Mouse (Mus musculus): Measurements from ENCODE around the gene Haghl.
"Not testable (repeated sequence)": the region's sequence is repeated elsewhere in the genome, so short reads cannot be mapped to it uniquely, and the experiment has no call there.

Gene Haghl

DNA sequence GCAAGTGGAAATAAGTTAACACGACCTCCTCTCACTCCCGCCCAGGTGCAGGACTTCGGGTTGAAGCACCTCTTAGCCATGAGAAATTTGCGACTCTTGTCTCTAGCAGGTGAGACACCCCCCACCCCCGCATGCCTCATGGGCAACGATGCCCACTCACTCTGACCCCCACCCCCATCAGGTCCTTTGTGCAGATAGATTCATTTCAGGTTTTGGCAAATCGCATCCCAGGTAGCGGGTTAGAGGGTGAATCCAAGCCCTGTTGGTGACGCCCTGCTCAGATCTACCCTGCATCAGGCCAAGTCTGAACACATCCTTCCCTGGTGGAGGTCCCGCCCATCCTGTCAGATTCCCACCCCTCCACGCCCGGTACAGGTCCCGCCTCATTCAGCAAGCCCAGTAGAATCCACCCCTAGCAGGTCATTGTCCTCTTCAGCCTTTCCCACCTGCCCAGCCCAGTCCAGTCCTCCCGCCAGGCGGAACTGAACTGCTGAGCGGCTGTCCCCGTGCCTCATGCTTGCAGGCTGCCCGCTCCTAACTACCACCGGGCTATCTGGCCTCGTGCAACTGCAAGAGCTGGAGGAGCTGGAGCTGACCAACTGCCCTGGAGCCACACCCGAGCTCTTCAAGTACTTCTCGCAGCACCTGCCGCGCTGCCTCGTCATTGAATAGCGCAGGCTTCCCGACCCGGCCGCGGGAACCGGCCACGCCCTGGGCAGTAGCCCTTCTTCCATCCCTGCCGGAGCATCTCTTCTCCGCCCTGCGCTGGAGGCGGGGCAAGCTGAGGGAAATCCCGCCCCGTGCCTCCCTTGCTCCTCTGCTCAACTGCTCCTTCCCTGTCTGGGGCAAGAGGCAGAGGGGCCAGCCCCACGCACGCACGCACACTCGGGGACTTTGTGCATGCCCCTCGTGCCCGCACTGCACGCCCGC lies 33.6 kb upstream of the Haghl start:
- no peak for DNase-seq (ENCODE audit: low spot score in 2 of 2)

- DNase-seq (ENCODE audit: low spot score in 2 of 2): no peak
Measured at GRCm38 (mm10) chr17:25817662-25818061, 32.2 kb upstream of the Haghl start.

GRCm38 (mm10) chr17:25813471-25813870 lies 28.0 kb upstream of the Haghl start:
- DNase-seq (ENCODE audit: low spot score in 2 of 2): peak; percentile 79 to 91

DNA sequence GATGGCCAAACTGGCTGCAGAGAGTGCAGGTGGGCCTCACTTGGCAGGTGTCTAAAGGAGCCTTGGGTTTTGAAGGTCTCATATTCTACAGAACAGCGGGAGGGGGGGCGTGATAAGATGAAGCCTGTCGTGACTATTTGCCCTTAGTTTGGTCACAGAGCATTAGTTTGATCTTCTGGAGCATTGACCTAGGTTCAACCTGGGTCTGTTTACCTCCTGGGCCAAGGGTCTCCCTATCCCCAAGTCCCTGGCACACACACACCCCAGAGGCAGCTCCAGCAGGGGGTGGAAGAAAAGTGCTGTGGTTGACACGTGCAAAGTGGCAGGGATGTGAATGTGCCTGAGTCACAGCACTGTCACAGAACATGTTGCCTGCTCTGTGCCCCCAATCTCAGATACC lies 25.4 kb upstream of the Haghl start:
- no peak for DNase-seq (ENCODE audit: low spot score in 2 of 2)

GRCm38 (mm10) chr17:25809606-25810340 lies 24.3 kb upstream of the Haghl start:
- DNase-seq (ENCODE audit: low spot score in 2 of 2): peak in 1 of 2 experiments; percentile 51

DNA sequence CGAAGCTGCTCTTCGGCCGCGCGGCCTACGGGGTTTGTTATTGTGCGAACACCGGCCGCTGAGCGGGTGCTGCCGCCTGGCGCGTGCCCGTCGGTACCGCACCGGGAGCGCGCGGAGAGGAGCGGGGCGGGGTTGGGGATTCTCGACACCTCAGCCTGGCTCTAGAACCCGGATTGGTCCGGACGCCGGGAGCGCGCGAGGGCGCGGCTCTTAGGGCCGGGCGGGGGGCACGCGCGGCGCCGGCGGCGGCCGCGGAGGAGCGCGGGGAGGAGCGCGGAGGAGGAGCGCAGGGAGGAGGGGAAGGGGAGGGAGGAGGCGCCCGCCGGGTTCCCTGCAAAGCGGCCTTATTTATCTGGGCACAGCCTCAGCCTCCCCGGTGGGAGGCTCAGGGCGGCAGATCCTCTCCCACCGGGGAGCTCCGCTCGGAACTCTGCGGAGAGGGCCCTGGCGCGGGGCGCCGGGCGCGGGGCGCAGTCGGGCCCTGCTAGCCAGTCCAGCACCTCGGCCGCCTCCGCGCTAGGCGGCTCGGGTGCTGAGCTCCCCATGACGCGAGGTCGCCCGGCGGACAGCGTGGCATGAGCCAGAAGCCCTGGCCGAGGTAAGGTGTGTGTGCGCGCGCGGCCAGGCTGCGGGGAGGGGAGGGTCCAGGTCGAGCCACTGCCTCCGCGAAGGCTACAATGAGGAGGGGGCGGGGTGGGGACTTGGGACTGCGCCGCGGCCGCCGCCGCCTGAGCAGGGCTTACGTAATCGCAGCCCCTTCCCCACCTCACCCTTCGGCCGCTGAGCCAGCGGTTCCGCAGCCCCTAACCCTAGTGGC lies 23.5 kb upstream of the Haghl start, which contains the start of gene Fbxl16:
Gene Fbxl16, plus strand, starts transcription at position 297 of the 817 bp plus-strand sequence.
- peak; percentile 84 to 90 for DNase-seq (ENCODE audit: low spot score in 2 of 2)

DNA sequence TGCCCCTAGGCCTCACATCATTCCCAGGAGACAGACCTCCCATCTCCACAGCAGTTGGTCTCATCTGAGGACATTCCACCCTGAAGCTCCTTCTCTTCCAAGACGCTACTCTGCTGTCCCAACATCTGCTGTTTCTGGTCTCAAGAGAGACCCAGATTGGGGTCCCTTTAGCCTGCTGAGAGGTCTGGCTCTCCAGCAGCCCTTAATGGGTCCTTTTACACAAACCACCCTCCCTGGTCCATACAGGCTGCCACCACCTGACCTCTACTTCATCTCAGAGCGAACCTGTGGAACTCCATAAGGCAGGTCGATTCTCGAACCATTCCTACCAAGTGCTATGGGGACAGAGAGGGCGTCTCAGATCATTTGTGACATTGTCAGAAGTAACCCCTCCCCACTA lies 22.6 kb upstream of the Haghl start:
- DNase-seq (ENCODE audit: low spot score in 2 of 2): no peak

GRCm38 (mm10) chr17:25807452-25807851 lies 22.0 kb upstream of the Haghl start:
- DNase-seq (ENCODE audit: low spot score in 2 of 2): not testable (repeated sequence)

GRCm38 (mm10) chr17:25806507-25806906 lies 21.0 kb upstream of the Haghl start:
- DNase-seq (ENCODE audit: low spot score in 2 of 2): no peak

DNA sequence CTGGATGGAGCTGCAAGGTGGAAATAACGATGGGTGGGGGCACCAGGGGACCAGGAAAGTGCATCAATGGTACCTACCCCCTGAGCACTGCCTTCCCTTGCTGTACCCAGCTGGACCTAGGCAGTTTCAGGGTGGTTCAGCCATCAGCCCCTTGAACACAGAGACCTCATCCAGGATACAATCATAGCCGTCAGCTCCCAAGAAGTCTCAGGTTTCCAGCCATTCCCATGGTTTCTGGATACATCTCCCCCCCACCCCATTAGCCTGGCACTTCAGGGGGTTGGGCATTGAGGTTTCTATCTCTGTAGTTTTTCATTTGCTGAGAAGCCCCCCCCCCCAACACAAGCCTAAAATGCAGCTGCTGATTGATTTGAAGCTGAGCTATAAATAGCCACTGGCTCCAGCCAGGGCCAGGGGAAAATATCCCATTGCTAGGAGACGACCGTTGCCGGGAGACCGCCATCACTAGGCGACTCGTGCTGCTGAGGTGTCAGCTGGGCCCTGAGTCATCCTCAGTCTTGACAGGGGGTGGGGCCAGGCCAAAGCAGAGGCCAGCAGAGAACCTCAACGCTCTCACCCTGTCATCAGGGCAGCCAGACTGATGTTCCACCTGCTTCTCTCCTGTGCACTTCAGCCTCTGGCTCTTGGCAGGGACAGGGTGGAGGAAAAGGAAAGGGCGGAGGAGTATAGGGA lies 17.5 kb upstream of the Haghl start:
- DNase-seq (ENCODE audit: low spot score in 2 of 2): peak; percentile 69 to 86

GRCm38 (mm10) chr17:25801029-25801428 lies 15.6 kb upstream of the Haghl start:
- peak in 1 of 2 experiments; percentile 81 for DNase-seq (ENCODE audit: low spot score in 2 of 2)

- peak in 1 of 2 experiments; percentile 68 for DNase-seq (ENCODE audit: low spot score in 2 of 2)
Measured at GRCm38 (mm10) chr17:25796951-25797369, 11.5 kb upstream of the Haghl start, which contains the start of gene Metrn. Gene Metrn (minus strand): TSS chr17:25797136.

GRCm38 (mm10) chr17:25796211-25796771 lies 10.8 kb upstream of the Haghl start:
- no peak for DNase-seq (ENCODE audit: low spot score in 2 of 2)

GRCm38 (mm10) chr17:25795609-25796092 lies 10.2 kb upstream of the Haghl start, which contains the start of gene AC134908.4:
Gene AC134908.4 (minus strand): TSS chr17:25795659.
- DNase-seq (ENCODE audit: low spot score in 2 of 2): peak; percentile 67 to 74

DNA sequence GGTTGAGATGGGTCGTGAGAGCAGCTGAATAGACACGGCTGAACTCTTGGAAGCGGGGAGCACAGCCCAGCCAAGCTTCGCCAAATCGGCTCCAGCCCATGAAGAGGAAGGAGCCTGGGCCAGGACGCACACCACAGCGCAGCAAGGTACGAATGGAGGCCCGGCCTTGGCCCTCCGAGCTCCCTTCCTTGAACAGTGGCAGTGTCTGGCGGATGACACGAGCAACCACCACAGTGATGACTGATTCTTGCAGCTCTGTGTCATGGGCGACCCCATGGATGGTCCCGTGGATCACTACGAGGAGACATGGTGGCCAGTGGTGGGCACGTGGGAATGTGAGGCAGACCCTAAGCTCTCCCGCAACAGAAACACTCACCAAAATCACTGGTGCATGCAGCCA lies 9.5 kb upstream of the Haghl start:
- no peak for DNase-seq (ENCODE audit: low spot score in 2 of 2)

GRCm38 (mm10) chr17:25794197-25794596 lies 8.7 kb upstream of the Haghl start:
- no peak for DNase-seq (ENCODE audit: low spot score in 2 of 2)

DNA sequence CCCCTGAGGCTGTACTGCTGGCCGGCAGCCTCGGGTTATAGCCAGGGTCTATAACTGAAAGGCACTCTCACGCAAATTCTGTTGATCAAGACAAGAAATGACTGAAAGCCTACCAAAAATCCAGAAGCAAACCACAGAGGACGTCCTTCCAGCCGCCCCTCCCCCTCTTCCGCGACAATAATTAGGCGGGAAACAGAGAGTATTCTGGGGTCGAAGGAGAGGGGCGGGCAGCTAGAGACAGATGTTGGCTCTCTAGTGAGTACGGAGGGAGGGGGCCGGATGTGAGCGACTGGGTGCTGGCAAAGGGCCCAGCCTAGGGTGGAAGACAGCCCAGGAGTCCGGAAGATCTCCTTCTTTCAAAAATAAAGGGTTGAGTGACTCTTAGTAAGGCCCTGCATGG lies 7.1 kb upstream of the Haghl start, which contains the start of gene Fam173a:
Gene Fam173a, minus strand, starts transcription at position 287 of the 400 bp plus-strand sequence.
- peak in 1 of 2 experiments; percentile 72 for DNase-seq (ENCODE audit: low spot score in 2 of 2)

DNA sequence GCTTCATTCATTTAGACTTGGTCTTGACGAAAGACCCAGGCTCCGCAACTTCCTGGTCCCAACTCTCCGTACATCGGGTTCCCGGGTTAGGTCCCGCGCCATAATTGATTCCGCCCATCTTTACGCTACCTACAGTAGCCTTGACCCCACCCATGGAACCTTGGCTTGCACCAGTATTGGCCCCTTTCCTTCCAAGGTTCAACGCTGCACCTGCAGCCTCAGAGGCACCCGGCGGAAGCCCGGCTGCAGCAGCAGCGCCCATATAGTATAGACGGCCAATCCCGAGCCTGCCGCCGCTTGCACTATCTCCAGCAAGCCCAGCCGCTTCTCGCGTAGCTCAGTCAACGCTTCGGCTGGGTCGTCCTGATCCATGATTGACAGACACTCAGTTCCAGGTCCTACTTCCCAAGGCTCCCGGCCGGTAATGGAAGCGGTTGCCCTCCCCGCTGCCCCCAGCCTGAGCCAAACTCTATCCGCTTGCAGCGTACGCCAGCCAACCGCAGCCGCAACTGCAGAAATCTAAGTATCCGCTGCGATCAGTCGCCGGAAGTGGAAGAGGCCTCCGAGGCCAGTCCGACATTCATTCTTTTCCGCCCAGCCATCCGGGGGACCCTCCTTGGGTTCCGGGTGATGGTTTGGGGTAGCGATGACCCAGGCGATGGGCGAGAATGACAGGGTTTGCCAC lies 6.5 kb upstream of the Haghl start:
- peak in 1 of 2 experiments; percentile 87 for DNase-seq (ENCODE audit: low spot score in 2 of 2)

GRCm38 (mm10) chr17:25791320-25791842 lies 5.9 kb upstream of the Haghl start:
- DNase-seq (ENCODE audit: low spot score in 2 of 2): no peak
